Mouse (Mus musculus): ENCODE measurements at regions not wholly inside any gene's neighbourhood (a gene's known extent, or its start where the extent isn't known, plus 50 kb on each side); places are given as distances from the start of the nearest gene placed in this dataset.

DNA sequence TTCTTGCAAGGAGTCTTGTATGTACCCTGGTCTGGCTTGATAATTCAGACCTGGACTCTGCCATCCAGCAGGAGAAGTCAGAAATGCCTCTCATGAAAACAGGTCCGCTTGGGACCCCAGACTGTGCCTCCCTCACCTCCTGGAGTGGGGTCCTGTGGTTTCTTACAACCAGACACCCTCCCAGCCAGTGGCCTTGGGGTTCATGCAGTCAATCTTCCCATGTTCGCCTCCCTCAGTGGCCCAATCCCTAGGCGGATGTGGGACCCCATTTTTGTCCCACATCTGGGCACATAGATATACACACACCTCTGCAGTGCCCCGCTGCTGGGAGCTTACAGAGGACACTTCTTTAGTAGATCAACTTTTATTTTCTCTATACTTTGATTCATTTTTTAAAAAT lies 217.7 kb downstream of the Lrfn2 start:
- CTCF ChIA-PET = no interaction called here

DNA sequence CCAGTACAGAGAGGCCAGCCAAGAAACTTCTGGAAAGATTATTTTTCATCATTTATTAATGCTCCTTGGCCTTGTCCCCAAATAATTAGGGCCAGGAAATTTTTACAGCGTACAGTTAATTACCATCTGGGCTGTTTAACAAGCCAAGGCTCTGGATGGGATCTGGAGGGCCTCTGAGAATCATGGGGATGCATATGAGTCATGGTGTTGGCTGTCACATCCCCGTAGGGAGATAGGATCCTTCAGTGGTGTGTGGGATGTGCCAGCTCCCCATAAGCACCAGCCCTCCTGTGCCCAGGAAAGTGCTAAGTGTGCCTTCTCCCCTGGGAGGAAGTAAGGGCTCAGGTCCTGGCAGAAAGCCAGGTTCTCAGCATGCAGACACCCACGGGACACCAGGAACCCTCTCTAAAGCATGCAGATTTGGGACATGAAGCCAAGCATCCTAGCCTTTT lies 218.8 kb downstream of the Lrfn2 start:
- CTCF ChIA-PET = interaction anchor here (0.7 kb wide), 1 partner anchor 34 kb away, joined by 3 read pairs; no protein-coding TSS in a partner anchor

DNA sequence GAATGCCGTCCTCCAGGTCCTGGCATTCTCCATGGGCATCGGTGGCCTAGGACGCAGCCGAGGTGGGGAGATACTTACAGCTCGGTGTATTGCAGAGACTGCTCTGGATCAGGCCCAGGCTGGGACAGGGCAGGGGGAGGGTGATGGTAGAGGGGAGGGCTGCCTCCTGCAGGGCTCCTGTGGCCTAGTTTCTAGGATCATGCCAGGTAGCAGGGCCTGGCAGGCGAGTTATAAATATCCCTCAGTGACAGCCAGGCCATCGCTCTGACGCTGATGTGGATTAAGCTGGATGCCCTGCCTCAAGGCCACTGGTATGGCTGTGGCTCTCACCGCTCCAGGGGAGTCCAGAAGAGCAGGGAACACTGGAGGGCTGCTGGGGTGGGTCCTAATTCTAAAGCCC lies 221.8 kb downstream of the Lrfn2 start:
- CTCF ChIA-PET = no interaction called here

DNA sequence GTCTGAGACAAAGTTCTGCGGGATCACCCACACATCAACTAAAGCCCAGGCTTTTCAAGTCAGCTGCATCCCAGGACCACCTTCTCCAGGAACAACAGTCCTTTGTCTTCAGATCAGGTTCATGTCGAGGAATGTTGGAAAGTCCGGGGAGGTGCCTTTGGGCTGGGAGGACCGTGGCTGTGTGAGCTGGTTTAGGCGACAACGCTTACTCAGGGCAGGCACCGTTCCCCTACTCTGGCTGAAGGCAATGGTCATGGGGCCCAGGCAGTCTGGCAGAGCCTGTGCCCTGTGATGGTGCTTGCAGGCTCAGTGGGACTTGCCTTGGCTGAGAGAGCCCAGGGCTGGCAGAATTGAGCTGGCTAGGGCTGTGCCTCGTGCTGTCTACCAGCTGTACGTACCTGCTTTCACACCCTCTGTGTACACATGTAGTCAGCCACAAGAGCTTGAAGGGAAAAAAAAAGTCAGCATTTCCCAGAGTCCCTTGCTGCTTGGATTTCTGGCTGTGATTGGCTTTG lies 222.9 kb downstream of the Lrfn2 start:
- CTCF ChIA-PET = no interaction called here

DNA sequence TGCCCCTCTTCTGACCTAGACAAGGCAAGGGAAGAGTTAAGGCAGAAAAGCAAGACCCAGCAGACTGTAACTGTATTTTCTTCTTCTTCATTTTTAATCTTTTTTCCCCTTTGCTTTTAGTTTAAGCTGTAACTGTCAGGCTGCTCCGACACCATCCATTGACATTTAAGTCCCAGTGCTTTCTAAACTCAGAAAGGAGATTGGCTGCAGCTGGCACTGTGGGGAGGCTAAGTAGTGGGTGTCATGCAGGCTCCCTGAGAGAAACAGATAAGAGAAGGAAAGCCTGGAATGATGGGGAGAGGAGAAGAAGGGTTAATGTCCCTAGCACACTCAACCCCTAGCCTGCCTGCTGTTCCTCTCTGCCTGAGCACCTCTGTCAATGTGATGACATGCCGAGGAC lies 225.4 kb downstream of the Lrfn2 start:
- CTCF ChIA-PET = no interaction called here

DNA sequence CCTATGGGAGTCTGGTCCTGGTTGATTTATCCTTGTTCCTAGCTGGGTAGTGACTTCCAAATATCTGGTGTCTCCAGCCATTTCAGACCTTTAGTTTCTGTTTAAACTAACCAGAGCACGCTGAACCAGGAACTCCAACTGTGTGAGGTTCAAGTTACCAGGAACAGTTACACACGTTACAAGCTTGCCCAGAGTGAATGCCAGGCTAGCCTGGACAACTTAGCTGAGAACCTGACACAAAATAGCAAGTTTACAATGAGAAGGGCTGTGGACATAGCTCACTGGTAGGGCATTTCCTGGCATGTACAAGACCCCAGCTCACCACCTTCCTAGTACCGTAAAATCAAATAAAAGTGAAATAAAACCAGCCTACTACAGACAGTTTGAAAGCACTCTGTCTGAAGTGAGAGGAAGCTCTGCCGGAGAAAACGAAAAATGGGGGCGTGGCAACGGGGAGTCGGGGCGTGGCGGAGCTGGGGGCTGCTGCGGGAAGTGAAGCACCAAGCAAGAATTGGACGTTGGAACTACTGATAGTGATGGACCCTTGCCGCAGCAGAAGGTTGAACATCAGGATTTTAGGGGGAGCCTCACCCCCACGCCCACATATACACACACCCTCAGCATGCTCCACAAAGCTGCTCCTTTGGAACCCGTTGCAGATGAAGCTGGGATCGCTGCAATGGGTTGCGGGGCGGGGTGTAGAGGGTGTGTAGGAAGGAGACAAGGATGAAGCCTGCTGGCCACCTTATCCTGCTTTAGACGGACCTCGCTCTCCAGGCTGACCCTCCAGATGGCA lies 239.3 kb downstream of the Lrfn2 start:
- CTCF ChIA-PET = no interaction called here

DNA sequence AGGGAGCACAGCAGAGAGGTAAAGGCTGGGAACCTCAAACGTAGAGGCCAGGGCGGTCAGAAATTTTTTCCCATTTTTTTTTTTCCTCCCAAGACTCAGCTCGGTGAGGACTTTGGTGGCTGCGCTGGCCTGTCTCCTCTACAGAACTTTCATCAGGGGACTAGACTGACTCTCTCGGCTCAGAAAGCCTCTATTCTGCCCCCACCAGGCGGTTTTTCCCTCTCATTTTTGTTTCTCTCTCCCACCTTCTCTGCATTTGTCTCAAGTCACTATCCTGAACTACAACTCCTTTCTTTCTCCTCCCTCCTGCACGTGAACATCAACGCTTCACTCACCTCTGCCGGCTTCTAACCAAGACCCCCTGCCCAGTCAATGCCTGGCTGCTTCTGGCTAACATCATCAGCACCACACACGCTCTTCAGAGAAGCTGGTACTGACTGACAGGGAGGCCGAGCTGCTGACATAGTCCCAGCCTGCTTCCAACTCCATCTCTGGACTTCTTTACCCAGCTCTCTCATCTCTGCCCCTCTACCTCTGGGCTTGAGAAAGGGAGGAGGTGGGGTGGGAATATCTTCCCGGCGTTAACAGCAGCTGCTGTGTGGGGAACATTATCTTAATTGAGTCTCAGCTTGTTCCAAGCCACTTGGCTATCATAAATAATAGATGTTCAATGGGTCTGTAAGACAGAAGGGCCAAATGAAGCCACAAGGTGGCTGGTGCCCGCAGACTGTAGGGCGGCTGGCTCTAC lies 240.0 kb downstream of the Lrfn2 start:
- CTCF ChIA-PET = no interaction called here

DNA sequence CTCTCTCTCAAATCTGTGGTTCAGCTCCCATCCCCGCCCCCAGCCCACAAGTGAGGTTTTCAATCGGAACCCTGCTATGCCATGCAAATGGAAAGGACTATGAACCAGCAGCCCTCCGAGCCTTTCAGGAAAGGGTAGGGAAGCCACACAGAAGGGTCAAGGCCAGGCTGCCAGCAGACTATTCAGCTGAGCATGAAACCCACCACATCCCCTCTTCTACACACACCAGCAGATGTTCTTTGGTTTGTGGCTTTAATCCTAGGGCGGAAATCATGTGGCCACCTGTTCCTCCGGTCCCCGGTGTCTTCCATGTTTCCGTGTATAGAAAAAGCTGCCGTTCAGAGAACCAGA lies 240.6 kb downstream of the Lrfn2 start:
- CTCF ChIA-PET = no interaction called here

DNA sequence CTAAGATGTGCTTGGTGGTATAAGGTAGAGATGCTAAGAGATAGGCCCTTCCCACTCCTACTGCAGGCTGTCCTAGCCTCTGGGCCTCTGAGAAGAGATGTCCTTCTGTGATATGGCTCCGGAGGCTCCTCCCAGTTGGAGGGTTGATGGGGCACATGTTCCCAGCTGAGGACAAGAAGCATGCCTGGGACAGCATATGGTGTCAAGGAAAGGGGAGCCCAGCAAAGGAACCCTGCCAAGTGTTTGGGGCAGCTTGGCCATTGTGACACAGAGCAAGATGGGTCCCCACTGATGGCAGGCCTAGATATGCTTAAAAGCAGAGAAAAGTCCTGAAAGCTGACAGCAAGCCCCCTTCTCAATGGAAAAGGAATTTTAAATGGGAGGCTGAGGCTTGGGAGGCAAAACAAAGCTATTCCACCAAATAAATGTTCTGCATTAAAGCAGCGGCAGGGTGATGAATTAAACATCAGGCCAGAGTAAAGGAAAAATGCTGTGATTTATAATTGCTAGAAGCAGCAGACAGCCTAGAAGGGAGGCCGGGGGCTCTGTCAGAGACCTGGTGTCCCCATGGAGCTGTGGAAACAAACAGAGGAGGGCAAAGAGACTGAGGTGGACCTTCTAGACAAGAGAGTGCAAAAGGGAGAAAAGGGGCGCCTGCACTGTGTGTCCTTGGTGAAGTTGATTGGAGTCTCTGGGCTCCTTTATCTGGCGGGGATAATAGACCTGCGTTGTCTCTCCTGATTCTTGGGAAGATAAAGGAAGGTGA lies 246.0 kb downstream of the Lrfn2 start:
- CTCF ChIA-PET = no interaction called here

DNA sequence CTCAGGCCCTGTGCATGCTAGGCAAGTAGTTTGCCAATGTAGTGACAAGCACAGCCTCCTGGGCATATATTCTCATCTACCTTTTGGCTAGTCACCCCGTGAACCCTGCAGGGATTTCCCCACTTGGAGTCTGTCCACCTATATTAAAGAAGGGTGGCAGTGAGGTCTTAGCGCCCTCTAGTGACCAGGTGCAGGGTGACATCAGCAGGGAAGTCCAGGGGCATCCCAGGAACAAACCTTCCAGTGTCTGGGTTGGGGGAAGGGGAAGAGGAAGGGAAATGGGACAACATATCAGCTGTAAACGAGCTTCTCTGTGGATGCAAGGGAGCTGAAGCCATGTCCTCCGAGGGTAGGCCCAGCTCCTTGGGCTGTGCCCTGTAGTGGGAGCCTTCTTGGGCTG lies 245.7 kb upstream of the Mocs1 start:
- CTCF ChIA-PET = no interaction called here

DNA sequence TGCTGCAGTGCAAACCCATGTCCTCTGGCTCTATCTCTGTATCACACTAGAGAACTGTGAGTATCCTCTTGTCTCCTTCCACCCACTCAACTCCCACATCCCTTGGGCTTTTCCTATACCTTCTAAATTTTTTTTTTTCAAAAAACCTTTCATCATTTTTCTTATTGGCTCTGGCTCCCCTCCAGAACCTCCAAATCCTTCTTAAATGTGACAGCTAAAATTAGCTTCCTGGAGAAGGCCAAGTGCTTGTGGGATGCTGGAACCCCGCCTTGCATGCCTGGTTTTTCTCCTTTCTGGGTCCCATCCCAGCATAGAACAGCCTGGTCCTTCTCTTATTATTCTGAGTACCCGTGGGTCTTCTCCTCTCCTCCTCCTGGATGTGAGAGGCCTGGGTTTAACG lies 244.2 kb upstream of the Mocs1 start:
- CTCF ChIA-PET = no interaction called here

DNA sequence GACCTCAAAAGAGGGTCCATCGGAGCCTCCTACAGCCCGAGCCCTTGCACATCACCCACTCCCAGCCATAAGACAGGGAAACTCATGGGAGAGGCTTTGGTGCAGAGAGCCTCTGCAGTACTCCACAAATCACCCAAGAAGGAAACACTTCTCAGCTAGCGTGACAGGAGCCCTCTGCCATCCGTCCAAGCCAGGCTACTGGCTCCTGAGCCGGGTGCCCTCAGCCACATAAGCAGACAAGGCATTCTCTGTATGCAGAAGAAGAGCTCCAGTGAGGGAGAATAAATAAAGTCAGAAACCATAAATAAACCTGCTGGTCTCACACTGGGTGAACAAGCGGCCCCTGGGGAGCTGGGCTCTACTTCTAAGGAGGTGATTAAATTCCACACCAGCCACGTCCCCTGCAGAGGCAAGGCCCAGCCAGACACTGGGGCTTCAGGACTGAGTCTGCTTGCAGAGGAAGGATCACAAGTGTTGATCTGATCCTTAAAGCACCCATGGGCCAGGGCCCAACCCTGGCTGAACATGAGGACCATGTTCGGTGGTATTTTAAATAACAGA lies 243.0 kb upstream of the Mocs1 start:
- CTCF ChIA-PET = interaction anchor here (0.6 kb wide), 1 partner anchor 35 kb away, joined by 3 read pairs; no protein-coding TSS in a partner anchor

DNA sequence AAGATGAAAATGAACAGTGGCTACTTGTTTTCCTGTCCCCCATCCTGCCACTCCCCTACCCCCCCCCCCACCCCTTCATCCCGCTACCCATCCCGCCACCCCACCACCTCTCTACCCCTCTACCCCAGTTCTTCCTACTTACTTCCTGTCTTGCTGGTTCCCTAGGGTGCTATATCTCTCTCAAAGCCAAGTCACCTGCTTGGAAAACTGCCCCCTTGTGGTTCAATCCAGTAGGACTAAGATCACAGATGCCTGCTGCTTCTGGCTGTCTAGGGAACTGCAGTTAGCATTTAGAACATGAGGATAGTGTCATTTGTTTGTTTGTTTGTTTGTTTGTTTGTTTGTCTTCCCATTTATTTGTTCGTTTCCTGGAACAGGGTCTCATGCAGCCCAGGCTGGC lies 238.4 kb upstream of the Mocs1 start:
- CTCF ChIA-PET = no interaction called here

DNA sequence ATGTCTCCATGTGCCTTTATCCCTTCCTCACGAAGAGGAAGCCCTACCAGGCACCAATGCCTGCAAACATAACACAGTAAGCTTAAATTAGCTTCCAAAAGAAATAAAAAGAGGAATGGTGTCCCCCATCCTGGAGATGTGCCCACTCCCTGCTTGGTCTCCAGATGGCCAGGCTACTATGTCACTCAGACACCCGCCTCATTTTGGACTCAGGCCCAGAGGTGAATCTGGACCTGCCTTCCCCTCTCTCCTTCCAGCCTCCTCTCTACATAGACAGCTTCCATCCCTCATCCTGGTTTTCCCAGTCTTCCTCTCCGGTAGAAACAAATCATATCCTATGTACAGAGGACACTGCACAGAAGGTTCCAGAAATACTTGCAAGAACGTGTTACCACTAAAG lies 237.8 kb upstream of the Mocs1 start:
- CTCF ChIA-PET = interaction anchor here (0.6 kb wide), 1 partner anchor 199 kb away, joined by 7 read pairs; no protein-coding TSS in a partner anchor

DNA sequence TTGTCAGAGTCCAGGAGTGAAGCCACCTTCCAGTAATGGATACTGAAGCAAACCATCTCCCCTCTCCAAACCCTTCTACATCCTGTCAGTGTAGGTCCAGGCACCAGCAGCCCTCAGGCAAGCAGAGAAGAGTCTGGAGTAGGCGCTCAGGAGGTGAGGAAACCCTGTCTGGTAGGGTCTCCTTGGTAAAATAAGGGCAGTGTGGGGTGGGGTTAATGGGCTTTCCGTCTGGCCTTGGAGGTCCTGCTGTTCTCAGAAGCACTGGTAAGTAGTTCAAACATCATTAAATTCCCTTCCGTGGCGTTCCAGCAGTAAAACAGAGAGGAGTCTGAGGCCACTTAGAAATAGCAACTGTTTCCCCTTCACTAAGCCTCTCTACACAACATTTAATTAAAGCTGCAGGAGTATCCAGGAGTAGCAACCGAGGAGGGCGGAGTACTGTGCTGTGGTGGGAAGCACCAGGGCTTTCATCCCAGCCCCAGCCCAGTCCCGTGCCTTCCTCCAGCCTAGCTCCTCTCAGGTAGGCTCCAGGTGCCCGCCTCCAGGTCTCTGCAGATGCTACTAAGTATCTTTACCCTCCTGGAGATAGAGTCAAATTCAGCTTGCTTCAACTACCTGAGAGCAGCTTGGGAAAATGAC lies 232.0 kb upstream of the Mocs1 start:
- CTCF ChIA-PET = no interaction called here

DNA sequence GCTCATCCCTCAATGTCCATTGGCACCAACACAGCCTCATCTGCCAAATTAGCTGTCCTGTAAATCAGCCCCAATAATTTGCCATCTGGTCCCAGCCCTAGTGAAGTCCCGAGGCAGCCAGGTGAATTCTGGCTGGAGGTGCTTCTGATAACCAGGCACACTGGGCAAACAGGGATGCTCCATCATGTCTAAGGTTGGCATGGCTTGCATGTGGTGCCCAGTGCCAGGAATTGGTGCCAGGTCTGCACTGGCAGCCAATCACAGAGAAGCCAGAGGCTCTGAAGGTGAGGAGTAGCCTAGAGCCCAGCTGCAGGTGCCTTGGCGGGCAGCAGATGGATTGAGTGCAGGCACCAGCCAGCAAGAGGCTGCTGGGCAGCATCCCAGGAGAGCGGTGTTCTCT lies 226.7 kb upstream of the Mocs1 start:
- CTCF ChIA-PET = no interaction called here

DNA sequence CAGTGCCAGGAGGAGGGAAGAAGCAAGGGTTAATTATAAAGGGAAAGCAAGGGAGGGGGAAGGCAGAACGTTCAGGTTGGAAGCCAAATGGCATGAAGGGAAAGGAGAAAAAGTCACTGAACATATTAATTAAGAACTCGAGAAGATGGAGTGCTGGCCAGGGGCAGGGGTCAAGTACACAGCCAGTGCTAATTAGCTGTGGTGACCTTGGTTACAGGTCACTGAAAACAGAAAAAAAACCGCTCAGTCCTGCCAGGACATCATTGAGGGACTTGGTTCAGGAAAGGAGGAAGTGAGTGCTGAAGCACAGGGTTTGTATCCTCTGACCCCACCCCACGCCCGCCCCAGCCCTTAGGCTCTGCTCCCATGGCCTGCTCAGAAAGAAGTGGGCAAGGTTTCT lies 223.1 kb upstream of the Mocs1 start:
- CTCF ChIA-PET = no interaction called here

DNA sequence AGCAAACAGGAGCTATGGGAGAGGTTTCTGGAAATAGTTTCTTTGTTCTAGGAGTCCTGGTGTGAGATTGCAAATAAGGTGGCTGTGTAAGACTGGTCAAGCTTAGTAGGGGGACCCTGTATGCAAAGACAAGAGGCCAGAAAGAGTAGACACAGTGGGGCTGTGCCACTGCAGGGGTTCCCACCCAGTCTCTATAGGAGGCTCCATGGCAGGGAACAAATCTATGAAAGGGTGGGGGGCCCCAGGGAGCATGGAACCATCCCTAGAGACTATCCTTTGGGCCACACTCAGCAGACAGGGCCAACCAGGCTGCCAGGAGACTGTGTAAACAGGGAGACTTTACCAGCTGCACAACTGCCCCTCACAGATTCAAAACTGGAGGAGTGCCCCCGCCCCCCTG lies 222.6 kb upstream of the Mocs1 start:
- CTCF ChIA-PET = no interaction called here

DNA sequence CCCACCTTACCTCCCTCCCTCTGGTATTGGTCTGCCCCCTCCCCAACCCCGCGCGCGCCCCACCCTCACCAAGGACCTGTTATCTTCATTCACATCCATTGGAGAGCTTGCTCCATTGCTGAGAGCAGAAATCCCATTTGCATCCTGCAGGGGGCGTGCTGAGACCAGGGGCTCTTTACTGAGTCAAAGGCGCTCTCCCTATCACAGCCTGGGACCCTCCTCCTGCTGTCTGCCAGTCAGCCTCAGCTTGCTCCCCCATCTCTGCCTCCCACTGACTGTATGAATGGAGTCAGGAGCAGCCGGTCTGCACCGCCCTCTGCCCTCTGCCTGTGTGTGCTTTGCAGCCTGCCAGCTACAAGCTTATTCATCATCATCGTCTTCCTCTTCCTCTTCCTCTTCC lies 221.5 kb upstream of the Mocs1 start:
- CTCF ChIA-PET = no interaction called here

DNA sequence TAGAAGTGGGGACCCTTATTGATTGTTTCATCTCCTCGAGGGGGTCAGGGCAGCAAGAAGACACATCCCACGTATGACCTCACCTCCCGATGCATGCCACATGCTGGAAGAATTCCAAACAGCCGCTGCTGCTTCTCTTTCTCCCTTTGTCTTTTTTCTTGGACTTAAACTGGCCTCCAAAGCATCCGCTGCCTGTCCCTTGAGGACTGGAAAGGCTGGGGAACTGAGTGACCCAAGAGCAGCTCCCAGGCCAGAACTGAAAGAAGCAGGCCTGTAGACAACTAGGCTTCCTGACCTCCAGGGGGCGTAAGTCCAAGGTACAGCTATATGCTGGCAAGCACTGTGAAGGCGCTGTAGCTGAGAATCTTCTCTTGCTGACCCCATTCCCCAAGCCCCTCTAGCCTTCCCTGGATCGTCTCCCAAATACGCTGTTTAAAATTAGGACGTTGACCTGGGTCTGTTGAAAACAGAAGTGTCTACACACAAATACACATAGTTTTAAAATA lies 219.8 kb upstream of the Mocs1 start:
- CTCF ChIA-PET = no interaction called here

DNA sequence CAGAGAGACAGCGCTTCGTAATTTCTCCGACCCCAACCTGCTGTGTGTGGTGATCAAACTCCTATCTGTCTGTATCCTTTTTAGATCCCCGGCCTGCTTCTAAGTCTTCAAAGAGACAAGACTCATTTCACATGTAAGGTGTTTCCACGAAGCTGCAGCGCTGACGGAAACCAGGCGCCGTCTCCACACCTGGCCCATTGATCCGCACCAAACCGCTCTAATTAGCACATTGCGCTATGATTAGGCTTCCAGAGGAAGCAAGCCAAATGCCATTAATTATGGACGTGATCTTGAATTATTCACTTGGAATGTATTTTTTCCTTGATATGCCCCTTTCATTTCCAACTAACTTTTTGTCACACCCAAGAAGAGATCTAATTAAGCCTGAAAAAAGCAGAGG lies 215.2 kb upstream of the Mocs1 start:
- CTCF ChIA-PET = no interaction called here

DNA sequence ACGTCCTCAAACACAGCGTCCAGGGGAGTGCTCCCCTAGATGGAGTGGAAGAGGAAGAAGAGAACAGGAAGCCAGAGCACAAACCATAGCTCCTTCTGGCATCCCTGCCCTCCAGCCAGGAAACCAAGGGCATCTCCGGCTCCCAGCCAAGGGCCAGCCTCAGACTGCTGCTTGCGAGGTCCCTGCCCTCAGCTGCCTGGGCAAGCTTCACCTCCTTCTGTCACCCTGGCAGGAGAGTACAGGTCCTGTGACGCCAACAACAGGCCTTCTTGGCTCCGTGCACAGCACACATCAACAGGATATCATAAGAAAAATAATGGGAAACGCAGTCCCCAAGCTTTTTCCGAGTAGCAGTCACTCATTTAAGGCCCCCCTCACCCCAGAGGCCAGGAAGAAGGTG lies 212.9 kb upstream of the Mocs1 start:
- CTCF ChIA-PET = no interaction called here
